Mouse (Mus musculus): ENCODE measurements around the gene Foxf1. TPM values are rescaled to one million over a fixed set of nuclear protein-coding genes. Genes with fewer than 3 reads are reported as not detected.

The Foxf1 gene
- polyA plus RNA-seq, 1 experiment, result 0.04 TPM

GRCm38 (mm10) chr8:121120456-121121419, 36.6 kb downstream of the Foxf1 start:
- Histone ChIP-seq H3ac (ENCODE audit: control insufficient read depth, insufficient read length, low read depth) (peak overlapping the region; percentile 64), H3K4me3 (ENCODE audit: insufficient read depth, poor library complexity, severe bottlenecking) (peak overlapping the region; percentile 68), H3K36me3 (ENCODE audit: control insufficient read depth, insufficient read depth) (peaks cover 21% of the 10 kb centered on the region), H3K79me3 (ENCODE audit: low read depth) (peaks cover 47% of the 10 kb centered on the region), H3K79me2 (ENCODE audit: control insufficient read depth, insufficient read depth) (peaks cover 82% of the 10 kb centered on the region), H3K27me3 (ENCODE audit: control insufficient read depth, insufficient read depth, insufficient read length) (no peaks in the 10 kb centered on the region)
- TF ChIP-seq MYOG (IDR thresholded peaks at IDR 0.05; ENCODE audit: control insufficient read depth, extremely low read depth, insufficient read length) (no peak), CTCF (IDR thresholded peaks at IDR 0.05; ENCODE audit: control insufficient read depth, insufficient read depth, insufficient read length) (no peak), CEBPB (IDR thresholded peaks at IDR 0.05; ENCODE audit: low read depth) (no peak), MYOD1 (IDR thresholded peaks at IDR 0.05; ENCODE audit: control insufficient read depth, insufficient read length, low read depth) (no peak), USF1 (IDR thresholded peaks at IDR 0.05; ENCODE audit: low read depth) (no peak), MAX (IDR thresholded peaks at IDR 0.05) (no peak), FOSL1 (IDR thresholded peaks at IDR 0.05; ENCODE audit: insufficient read depth, low read length, poor library complexity, severe bottlenecking) (no peak)

GRCm38 (mm10) chr8:121121704-121122103, 37.5 kb downstream of the Foxf1 start:
- peaks cover 85% of the 10 kb centered on the region for H3K79me2 ChIP-seq (ENCODE audit: control insufficient read depth, insufficient read depth)
- H3ac ChIP-seq (ENCODE audit: control insufficient read depth, insufficient read length, low read depth), result no peak overlapping the region
- H3K27me3 ChIP-seq (ENCODE audit: control insufficient read depth, insufficient read depth, insufficient read length), result no peaks in the 10 kb centered on the region
- H3K79me3 ChIP-seq (ENCODE audit: low read depth), result peaks cover 47% of the 10 kb centered on the region
- no peak for TF ChIP-seq MYOD1 (IDR thresholded peaks at IDR 0.05; ENCODE audit: control insufficient read depth, insufficient read length, low read depth)
- no peak for TF ChIP-seq MYOG (IDR thresholded peaks at IDR 0.05; ENCODE audit: control insufficient read depth, extremely low read depth, insufficient read length)
- no peak for TF ChIP-seq MAX (IDR thresholded peaks at IDR 0.05)
- no peak for TF ChIP-seq USF1 (IDR thresholded peaks at IDR 0.05; ENCODE audit: low read depth)
- no peak for TF ChIP-seq FOSL1 (IDR thresholded peaks at IDR 0.05; ENCODE audit: insufficient read depth, low read length, poor library complexity, severe bottlenecking)
- no peak for TF ChIP-seq CEBPB (IDR thresholded peaks at IDR 0.05; ENCODE audit: low read depth)
- no peak for TF ChIP-seq CTCF (IDR thresholded peaks at IDR 0.05; ENCODE audit: control insufficient read depth, insufficient read depth, insufficient read length)
- no peak overlapping the region for H3K4me3 ChIP-seq (ENCODE audit: insufficient read depth, poor library complexity, severe bottlenecking)
- peaks cover 21% of the 10 kb centered on the region for H3K36me3 ChIP-seq (ENCODE audit: control insufficient read depth, insufficient read depth)

- TF ChIP-seq MYOD1 (IDR thresholded peaks at IDR 0.05; ENCODE audit: control insufficient read depth, insufficient read length, low read depth) (no peak), MAX (IDR thresholded peaks at IDR 0.05) (no peak), FOSL1 (IDR thresholded peaks at IDR 0.05; ENCODE audit: insufficient read depth, low read length, poor library complexity, severe bottlenecking) (no peak), CEBPB (IDR thresholded peaks at IDR 0.05; ENCODE audit: low read depth) (no peak), USF1 (IDR thresholded peaks at IDR 0.05; ENCODE audit: low read depth) (no peak), MYOG (IDR thresholded peaks at IDR 0.05; ENCODE audit: control insufficient read depth, extremely low read depth, insufficient read length) (no peak), CTCF (IDR thresholded peaks at IDR 0.05; ENCODE audit: control insufficient read depth, insufficient read depth, insufficient read length) (no peak)
- no peaks in the 10 kb centered on the region for H3K27me3 ChIP-seq (ENCODE audit: control insufficient read depth, insufficient read depth, insufficient read length)
- peaks cover 78% of the 10 kb centered on the region for H3K79me2 ChIP-seq (ENCODE audit: control insufficient read depth, insufficient read depth)
- no peak overlapping the region for H3K4me3 ChIP-seq (ENCODE audit: insufficient read depth, poor library complexity, severe bottlenecking)
- peaks cover 21% of the 10 kb centered on the region for H3K36me3 ChIP-seq (ENCODE audit: control insufficient read depth, insufficient read depth)
- H3ac ChIP-seq (ENCODE audit: control insufficient read depth, insufficient read length, low read depth), result no peak overlapping the region
- H3K79me3 ChIP-seq (ENCODE audit: low read depth), result peaks cover 44% of the 10 kb centered on the region
Observed at GRCm38 (mm10) chr8:121122368-121122767, 38.2 kb downstream of the Foxf1 start.

- peaks cover 71% of the 10 kb centered on the region for H3K79me2 ChIP-seq (ENCODE audit: control insufficient read depth, insufficient read depth)
- no peaks in the 10 kb centered on the region for H3K27me3 ChIP-seq (ENCODE audit: control insufficient read depth, insufficient read depth, insufficient read length)
- H3K4me3 ChIP-seq (ENCODE audit: insufficient read depth, poor library complexity, severe bottlenecking), result no peak overlapping the region
- peaks cover 21% of the 10 kb centered on the region for H3K36me3 ChIP-seq (ENCODE audit: control insufficient read depth, insufficient read depth)
- H3K79me3 ChIP-seq (ENCODE audit: low read depth), result peaks cover 39% of the 10 kb centered on the region
- H3ac ChIP-seq (ENCODE audit: control insufficient read depth, insufficient read length, low read depth), result no peak overlapping the region
- TF ChIP-seq CTCF (IDR thresholded peaks at IDR 0.05; ENCODE audit: control insufficient read depth, insufficient read depth, insufficient read length), result no peak
- no peak for TF ChIP-seq FOSL1 (IDR thresholded peaks at IDR 0.05; ENCODE audit: insufficient read depth, low read length, poor library complexity, severe bottlenecking)
- TF ChIP-seq MYOG (IDR thresholded peaks at IDR 0.05; ENCODE audit: control insufficient read depth, extremely low read depth, insufficient read length), result no peak
- no peak for TF ChIP-seq USF1 (IDR thresholded peaks at IDR 0.05; ENCODE audit: low read depth)
- no peak for TF ChIP-seq MYOD1 (IDR thresholded peaks at IDR 0.05; ENCODE audit: control insufficient read depth, insufficient read length, low read depth)
- TF ChIP-seq CEBPB (IDR thresholded peaks at IDR 0.05; ENCODE audit: low read depth), result no peak
- TF ChIP-seq MAX (IDR thresholded peaks at IDR 0.05), result no peak
Observed at GRCm38 (mm10) chr8:121123113-121123512, 38.9 kb downstream of the Foxf1 start.

GRCm38 (mm10) chr8:121124547-121125239, 40.5 kb downstream of the Foxf1 start:
- TF ChIP-seq USF1 (IDR thresholded peaks at IDR 0.05; ENCODE audit: low read depth) (no peak), MAX (IDR thresholded peaks at IDR 0.05) (peak; percentile 21), CEBPB (IDR thresholded peaks at IDR 0.05; ENCODE audit: low read depth) (no peak)
- Histone ChIP-seq H3K79me3 (ENCODE audit: low read depth) (peaks cover 23% of the 10 kb centered on the region), H3K4me3 (ENCODE audit: insufficient read depth, poor library complexity, severe bottlenecking) (peak overlapping the region; percentile 26), H3ac (ENCODE audit: control insufficient read depth, insufficient read length, low read depth) (peak overlapping the region; percentile 65), H3K27me3 (ENCODE audit: control insufficient read depth, insufficient read depth, insufficient read length) (no peaks in the 10 kb centered on the region), H3K36me3 (ENCODE audit: control insufficient read depth, insufficient read depth) (peaks cover 26% of the 10 kb centered on the region), H3K79me2 (ENCODE audit: control insufficient read depth, insufficient read depth) (peaks cover 55% of the 10 kb centered on the region)
